Mouse (Mus musculus): ENCODE measurements around the gene Padi3.

Padi3 gene

GRCm38 (mm10) chr4:140780507-140780906 is 29.9 kb downstream of the Padi3 start:
- no peak for DNase-seq (ENCODE audit: low read depth, low spot score)

- no peak for DNase-seq (ENCODE audit: low read depth, low spot score)
These were observed 30.5 kb downstream of the Padi3 start for GRCm38 (mm10) chr4:140779803-140780397.

- peak; percentile 66 for DNase-seq (ENCODE audit: low read depth, low spot score)
These were observed 33.8 kb downstream of the Padi3 start for GRCm38 (mm10) chr4:140776623-140777022.

- peak; percentile 47 for DNase-seq (ENCODE audit: low read depth, low spot score)
These were observed 34.6 kb downstream of the Padi3 start for GRCm38 (mm10) chr4:140775876-140776275.

GRCm38 (mm10) chr4:140774893-140775292 is 35.6 kb downstream of the Padi3 start:
- no peak for DNase-seq (ENCODE audit: low read depth, low spot score)

GRCm38 (mm10) chr4:140774025-140774800 is 36.2 kb downstream of the Padi3 start, which contains the start of gene Padi4:
Padi4 (minus strand) TSS chr4:140774236.
- DNase-seq (ENCODE audit: low read depth, low spot score) = no peak

GRCm38 (mm10) chr4:140771091-140771490 is 39.4 kb downstream of the Padi3 start:
- no peak for DNase-seq (ENCODE audit: low read depth, low spot score)

GRCm38 (mm10) chr4:140770433-140770832 is 40.0 kb downstream of the Padi3 start:
- DNase-seq (ENCODE audit: low read depth, low spot score) = no peak

- DNase-seq (ENCODE audit: low read depth, low spot score) = no peak
These were observed 41.5 kb downstream of the Padi3 start for GRCm38 (mm10) chr4:140768973-140769372.

- no peak for DNase-seq (ENCODE audit: low read depth, low spot score)
These were observed 44.5 kb downstream of the Padi3 start for GRCm38 (mm10) chr4:140765936-140766335.

GRCm38 (mm10) chr4:140763158-140763557 is 47.3 kb downstream of the Padi3 start:
- peak; percentile 69 for DNase-seq (ENCODE audit: low read depth, low spot score)

- DNase-seq (ENCODE audit: low read depth, low spot score) = no peak
These were observed 48.8 kb downstream of the Padi3 start for GRCm38 (mm10) chr4:140761601-140762000.

GRCm38 (mm10) chr4:140755811-140756210 is 54.6 kb downstream of the Padi3 start:
- no peak for DNase-seq (ENCODE audit: low read depth, low spot score)

- DNase-seq (ENCODE audit: low read depth, low spot score) = no peak
These were observed 57.1 kb downstream of the Padi3 start for GRCm38 (mm10) chr4:140753366-140753765.

- peak; percentile 64 for DNase-seq (ENCODE audit: low read depth, low spot score)
These were observed 60.1 kb downstream of the Padi3 start for GRCm38 (mm10) chr4:140750328-140750727.

- DNase-seq (ENCODE audit: low read depth, low spot score) = no peak
These were observed 62.5 kb downstream of the Padi3 start for GRCm38 (mm10) chr4:140747978-140748377.

GRCm38 (mm10) chr4:140744654-140745053 is 65.8 kb downstream of the Padi3 start:
- peak; percentile 47 for DNase-seq (ENCODE audit: low read depth, low spot score)

GRCm38 (mm10) chr4:140743086-140743485 is 67.4 kb downstream of the Padi3 start:
- DNase-seq (ENCODE audit: low read depth, low spot score) = no peak

- no peak for DNase-seq (ENCODE audit: low read depth, low spot score)
These were observed 67.9 kb downstream of the Padi3 start, which contains the start of gene Padi6 for GRCm38 (mm10) chr4:140742543-140742942. Padi6 (minus strand) TSS chr4:140742643.

GRCm38 (mm10) chr4:140741401-140741800 is 69.0 kb downstream of the Padi3 start:
- no peak for DNase-seq (ENCODE audit: low read depth, low spot score)

GRCm38 (mm10) chr4:140740655-140741054 is 69.8 kb downstream of the Padi3 start:
- DNase-seq (ENCODE audit: low read depth, low spot score) = no peak

All from CD4-positive helper T cell, adult 2 months (primary cell).